Mouse (Mus musculus) liver, postnatal 0 days (tissue): Measurements from ENCODE around the gene Lsm6. TPM values are rescaled to one million over a fixed set of nuclear protein-coding genes. Genes with fewer than 3 reads are reported as not detected.

Experiments
- ATAC-seq: fragments of 200-750 bp; cut with Nextera tagmentation; 2 replicates; pipeline ENCODE4 v1.8.0; 2017; ENCODE audit warnings: mild to moderate bottlenecking, moderate library complexity
- DNase-seq: peaks from one replicate; pipeline ENCODE4 v3.0.0-alpha.2; 2016
- H3K27ac ChIP-seq: fragments of 300-500 bp; sonication (generic); 2 replicates; pipeline ENCODE4 v1.5.1; 2014; ENCODE audit warnings: antibody characterized with exemption, moderate library complexity, mild to moderate bottlenecking, low read depth
- H3K27me3 ChIP-seq: fragments of 300-500 bp; sonication (generic); 2 replicates; pipeline ENCODE4 v1.6.1; 2014; ENCODE audit warnings: low read length, control low read depth, mixed read lengths; ENCODE audit not compliant: insufficient read depth
- H3K36me3 ChIP-seq: fragments of 300-500 bp; sonication (generic); replicated peaks from 2 replicates; pipeline ENCODE4 v1.6.1; 2014; ENCODE audit warnings: mild to moderate bottlenecking, control low read depth, low read length, moderate library complexity, mixed read lengths; ENCODE audit not compliant: insufficient read depth
- H3K4me1 ChIP-seq: fragments of 300-500 bp; sonication (generic); 2 replicates; pipeline ENCODE4 v1.6.1; 2014; ENCODE audit warnings: antibody characterized with exemption, mild to moderate bottlenecking, control low read depth; ENCODE audit not compliant: insufficient read depth
- H3K4me2 ChIP-seq: fragments of 300-500 bp; sonication (generic); 2 replicates; pipeline ENCODE4 v1.6.1; 2014; ENCODE audit warnings: low read depth, mild to moderate bottlenecking, low read length, moderate library complexity, mixed read lengths
- H3K4me3 ChIP-seq: fragments of 300-500 bp; sonication (generic); 2 replicates; pipeline ENCODE4 v1.5.1; 2014; ENCODE audit warnings: low read depth, low read length
- H3K9ac ChIP-seq: fragments of 300-500 bp; sonication (generic); replicated peaks from 2 replicates; pipeline ENCODE4 v1.6.1; 2014; ENCODE audit warnings: mild to moderate bottlenecking, moderate library complexity
- H3K9me3 ChIP-seq: fragments of 300-500 bp; sonication (generic); 2 replicates; pipeline ENCODE4 v1.6.1; 2016; ENCODE audit warnings: mild to moderate bottlenecking, control low read depth, low read length, mixed read lengths
- CTCF ChIP-seq: sonication (generic); IDR thresholded peaks from 2 replicates; pipeline ENCODE4 v1.5.1; 2016; ENCODE audit warnings: antibody characterized with exemption, low read depth
- EP300 ChIP-seq: IDR thresholded peaks from 2 replicates; pipeline ENCODE4 v1.6.1; 2016; ENCODE audit warnings: antibody characterized with exemption, low read depth, mild to moderate bottlenecking
- WGBS: fragments of 180-500 bp; shearing (Covaris S2); extraction: QIAGEN DNeasy Blood & Tissue Kit; methylation state at CpG from one replicate; pipeline ENCODE4 v1.1.7; 2014; ENCODE audit not compliant: insufficient replicate concordance; 5-methylcytosine and 5-hydroxymethylcytosine counted together
- polyA plus RNA-seq: library from polyadenylated mRNA; unstranded; fragments of >200 nt; fragmentation: Nextera tagmentation; extraction: Ambion mirVana; gene quantifications from 2 replicates; pipeline ENCODE4 v1.2.1, GENCODE M21; 2015

Gene Lsm6
- polyA plus RNA-seq: 95.8 and 97.3 TPM in 2 replicates

DNA sequence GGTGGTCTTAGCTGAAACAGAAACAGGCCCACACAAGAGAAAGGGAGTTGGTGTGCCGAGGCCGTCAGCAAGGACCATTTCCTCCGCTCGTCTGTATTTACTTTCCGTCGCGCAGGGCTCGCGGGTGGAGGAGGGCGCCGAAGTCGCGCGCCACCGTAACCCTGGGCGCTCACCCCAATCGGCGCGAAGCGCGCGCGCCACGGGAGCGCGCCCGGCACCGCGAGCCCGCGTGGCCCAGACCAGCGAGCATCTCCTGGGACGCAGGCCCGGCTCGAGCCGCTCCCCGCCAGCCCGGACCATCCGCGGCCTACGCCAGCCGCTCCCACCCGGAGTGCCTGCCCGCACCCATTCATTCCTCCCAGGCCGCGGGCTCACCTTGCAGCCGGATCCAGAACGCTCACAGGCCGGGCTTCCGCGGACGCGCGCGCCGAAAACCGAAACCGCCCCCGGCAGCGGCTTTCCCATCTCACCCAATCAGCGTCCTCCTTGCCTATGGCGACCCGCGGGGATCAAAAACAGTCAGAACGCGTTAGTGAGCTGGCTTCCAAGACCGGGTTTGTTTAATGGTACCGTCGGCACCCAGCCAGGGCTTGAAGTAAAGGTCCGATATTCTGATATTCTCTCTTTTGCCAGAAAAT is at the start of gene Lsm6:
Lsm6 (minus strand) TSS at position 468 of the 638 bp plus-strand sequence.
- Histone ChIP-seq H3K9me3 (no peaks in the 10 kb centered on the region), H3K4me2 (peak within 1 kb of the TSS; percentile 71), H3K4me3 (peak within 1 kb of the TSS; percentile 85), H3K9ac (peak within 1 kb of the TSS; percentile 85), H3K4me1 (peaks cover 5% of the 10 kb centered on the region; the same call in 1 of the 2 replicates), H3K27me3 (no peaks in the 10 kb centered on the region), H3K36me3 (peaks cover 6% of the 10 kb centered on the region; the same call in 1 of the 2 replicates), H3K27ac (peak within 1 kb of the TSS; percentile 94)
- ATAC-seq: peak; percentile 96
- WGBS: under 1% methylated on average over 57 of the region's 70 CpGs
- peak; percentile 99 for DNase-seq
- no peak for TF ChIP-seq EP300
- TF ChIP-seq CTCF: no peak

DNA sequence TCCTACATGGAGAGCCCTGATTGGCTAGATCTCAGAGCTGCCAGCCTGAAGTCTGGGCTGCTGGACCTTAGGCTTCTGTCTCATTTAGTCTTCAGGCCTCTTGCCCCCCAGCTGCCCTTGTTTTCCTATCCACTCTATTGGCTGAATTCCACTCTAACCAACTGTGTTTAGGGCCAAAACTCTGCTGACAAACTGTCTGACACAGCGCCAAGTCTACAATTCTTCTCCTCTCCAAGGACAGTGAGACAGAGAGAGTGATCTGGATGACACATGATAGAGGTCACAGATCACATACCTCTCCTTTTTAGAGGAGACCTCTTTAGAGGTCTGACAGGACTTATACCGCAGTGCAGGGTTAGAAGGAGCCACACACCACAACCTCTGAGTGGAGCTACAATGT is 46.1 kb upstream of the Lsm6 start:
- TF ChIP-seq CTCF: no peak
- TF ChIP-seq EP300: no peak
- Histone ChIP-seq H3K4me1 (no peaks in the 10 kb centered on the region), H3K9ac (no peak overlapping the region), H3K27ac (no peak overlapping the region), H3K27me3 (no peaks in the 10 kb centered on the region), H3K4me3 (no peak overlapping the region), H3K9me3 (no peaks in the 10 kb centered on the region), H3K4me2 (no peak overlapping the region), H3K36me3 (no peaks in the 10 kb centered on the region)
- WGBS: 83% methylated on average over 2 of the region's 2 CpGs
- no peak for DNase-seq
- no peak for ATAC-seq

- 56% methylated on average over 1 of the region's 1 CpGs for WGBS
- Histone ChIP-seq H3K27ac (no peak overlapping the region), H3K4me2 (no peak overlapping the region), H3K36me3 (no peaks in the 10 kb centered on the region), H3K9ac (no peak overlapping the region), H3K4me1 (no peaks in the 10 kb centered on the region), H3K27me3 (no peaks in the 10 kb centered on the region), H3K4me3 (no peak overlapping the region), H3K9me3 (no peaks in the 10 kb centered on the region)
- TF ChIP-seq CTCF (no peak), EP300 (no peak)
- no peak for ATAC-seq
- no peak for DNase-seq
Measured at GRCm38 (mm10) chr8:78863001-78863400, 42.1 kb upstream of the Lsm6 start.

DNA sequence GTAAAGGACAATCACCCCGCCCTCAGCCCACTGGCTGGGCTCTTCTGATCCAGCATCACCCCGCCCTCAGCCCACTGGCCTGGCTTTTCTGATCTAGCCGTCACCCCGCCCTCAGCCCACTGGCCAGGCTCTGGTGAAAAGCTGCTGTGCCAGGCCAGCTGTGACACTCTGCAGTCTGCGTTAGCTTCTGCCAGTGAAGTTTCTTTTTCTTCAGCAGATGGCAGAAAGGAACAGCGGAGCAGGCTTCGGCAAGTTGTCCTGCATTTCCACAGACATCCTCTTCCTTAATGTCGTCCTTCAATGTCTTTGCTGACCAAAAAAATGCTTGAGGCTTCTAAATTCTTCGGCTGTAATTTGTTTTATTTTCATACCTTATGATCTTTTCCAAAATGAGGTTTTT is 41.1 kb upstream of the Lsm6 start:
- no peak for TF ChIP-seq EP300
- TF ChIP-seq CTCF: no peak
- Histone ChIP-seq H3K4me1 (no peaks in the 10 kb centered on the region), H3K9me3 (no peaks in the 10 kb centered on the region), H3K4me3 (no peak overlapping the region), H3K36me3 (no peaks in the 10 kb centered on the region), H3K27ac (no peak overlapping the region), H3K9ac (no peak overlapping the region), H3K27me3 (no peaks in the 10 kb centered on the region), H3K4me2 (no peak overlapping the region)
- DNase-seq (no peak), ATAC-seq (no peak)
- WGBS: 72% methylated on average over 9 of the region's 9 CpGs

DNA sequence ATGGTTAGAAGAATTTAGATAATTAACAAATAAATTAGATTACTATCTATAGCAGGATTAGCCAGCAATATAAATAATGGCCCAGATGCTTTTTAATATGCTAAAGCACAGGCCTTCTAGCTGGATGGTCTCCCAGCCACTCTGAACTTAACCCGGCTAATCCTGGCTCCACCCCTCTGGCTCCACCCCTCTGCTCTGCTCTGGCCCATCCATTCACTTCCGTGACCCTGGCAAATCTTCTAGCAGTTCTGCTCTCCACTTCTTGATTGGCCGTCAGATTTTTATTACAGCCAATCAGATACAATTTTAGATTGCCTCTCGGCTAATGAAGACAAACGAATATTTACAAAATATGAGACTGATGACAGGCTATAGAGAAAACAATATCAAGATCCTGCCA is 39.8 kb upstream of the Lsm6 start:
- Histone ChIP-seq H3K4me1 (no peaks in the 10 kb centered on the region), H3K36me3 (no peaks in the 10 kb centered on the region), H3K27ac (no peak overlapping the region), H3K27me3 (no peaks in the 10 kb centered on the region), H3K4me2 (no peak overlapping the region), H3K9ac (no peak overlapping the region), H3K4me3 (no peak overlapping the region), H3K9me3 (no peaks in the 10 kb centered on the region)
- TF ChIP-seq CTCF: no peak
- no peak for TF ChIP-seq EP300
- 59% methylated on average over 5 of the region's 5 CpGs for WGBS
- DNase-seq (no peak), ATAC-seq (no peak)

- H3K4me1 ChIP-seq: no peaks in the 10 kb centered on the region
- ATAC-seq (no peak), DNase-seq (no peak)
- H3K36me3 ChIP-seq: no peaks in the 10 kb centered on the region
- WGBS: 75% methylated on average over 7 of the region's 7 CpGs
- no peak overlapping the region for H3K4me3 ChIP-seq
- H3K27me3 ChIP-seq: no peaks in the 10 kb centered on the region
- H3K9me3 ChIP-seq: no peaks in the 10 kb centered on the region
- H3K27ac ChIP-seq: no peak overlapping the region
- no peak overlapping the region for H3K4me2 ChIP-seq
- no peak for TF ChIP-seq EP300
- no peak for TF ChIP-seq CTCF
- no peak overlapping the region for H3K9ac ChIP-seq
Measured at GRCm38 (mm10) chr8:78857421-78857820, 36.5 kb upstream of the Lsm6 start.

DNA sequence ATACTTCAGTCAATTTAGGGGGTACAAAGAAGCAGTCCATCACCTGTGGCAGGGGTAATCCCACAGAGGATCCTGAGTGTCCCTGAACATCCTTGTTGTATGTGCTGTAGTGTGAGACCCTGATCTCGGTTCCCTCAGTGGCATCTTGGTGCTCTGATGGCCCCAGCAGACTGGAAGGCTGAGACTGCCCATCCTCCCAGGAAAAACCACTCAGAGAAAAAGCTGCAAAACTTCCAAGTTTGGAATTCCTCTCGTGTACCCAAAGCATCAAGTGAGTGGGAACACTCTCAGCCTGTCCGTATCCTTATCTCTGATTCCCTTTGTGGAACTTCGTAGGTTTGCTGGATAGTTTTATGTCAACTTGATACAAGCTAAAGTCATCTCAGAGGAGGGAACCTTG is 31.3 kb upstream of the Lsm6 start:
- 61% methylated on average over 4 of the region's 4 CpGs for WGBS
- Histone ChIP-seq H3K4me1 (no peaks in the 10 kb centered on the region), H3K4me2 (no peak overlapping the region), H3K36me3 (no peaks in the 10 kb centered on the region), H3K27ac (no peak overlapping the region), H3K9ac (no peak overlapping the region), H3K4me3 (no peak overlapping the region), H3K27me3 (no peaks in the 10 kb centered on the region), H3K9me3 (no peaks in the 10 kb centered on the region)
- no peak for ATAC-seq
- DNase-seq: no peak
- TF ChIP-seq EP300 (no peak), CTCF (no peak)
